Mouse (Mus musculus) heart, embryonic 11.5 days (tissue): Measurements from ENCODE around the gene Ormdl2. TPM values are rescaled to one million over a fixed set of nuclear protein-coding genes. Genes with fewer than 3 reads are reported as not detected.

ENCODE experiments used
- ATAC-seq: fragments of 200-750 bp; cut with Nextera tagmentation; replicated peaks from 2 replicates; pipeline ENCODE4 v1.8.0; 2017; ENCODE audit warnings: moderate library complexity; ENCODE audit not compliant: insufficient number of reproducible peaks, low FRiP score, low TSS enrichment
- H3K27ac ChIP-seq: fragments of 300-500 bp; sonication (generic); 2 replicates; pipeline ENCODE4 v1.5.1; 2014; ENCODE audit warnings: mild to moderate bottlenecking, low read depth, low read length
- H3K27me3 ChIP-seq: fragments of 300-500 bp; sonication (generic); 2 replicates; pipeline ENCODE4 v1.6.1; 2014; ENCODE audit warnings: mild to moderate bottlenecking, low read length, mixed read lengths; ENCODE audit not compliant: control insufficient read depth, insufficient read depth
- H3K36me3 ChIP-seq: fragments of 300-500 bp; sonication (generic); 2 replicates; pipeline ENCODE4 v1.6.1; 2014; ENCODE audit warnings: mild to moderate bottlenecking, low read length, moderate library complexity, mixed read lengths; ENCODE audit not compliant: control insufficient read depth, insufficient read depth
- H3K4me1 ChIP-seq: fragments of 300-500 bp; sonication (generic); 2 replicates; pipeline ENCODE4 v1.6.1; 2014; ENCODE audit warnings: low read length; ENCODE audit not compliant: control insufficient read depth, insufficient read depth
- H3K4me2 ChIP-seq: fragments of 300-500 bp; sonication (generic); 2 replicates; pipeline ENCODE4 v1.6.1; 2014; ENCODE audit warnings: mild to moderate bottlenecking, moderate library complexity
- H3K4me3 ChIP-seq: fragments of 300-500 bp; sonication (generic); 2 replicates; pipeline ENCODE4 v1.5.1; 2014; ENCODE audit warnings: low read depth, low read length
- H3K9ac ChIP-seq: fragments of 300-500 bp; sonication (generic); 2 replicates; pipeline ENCODE4 v1.6.1; 2014; ENCODE audit warnings: mild to moderate bottlenecking, low read depth, low read length, moderate library complexity
- H3K9me3 ChIP-seq: fragments of 300-500 bp; sonication (generic); replicated peaks from 2 replicates; pipeline ENCODE4 v1.6.1; 2016; ENCODE audit warnings: low read length; ENCODE audit not compliant: control insufficient read depth
- WGBS: fragments of 180-500 bp; shearing (Covaris S2); extraction: QIAGEN DNeasy Blood & Tissue Kit; methylation state at CpG from one replicate; pipeline ENCODE4 v1.1.7; 2014; ENCODE audit not compliant: insufficient replicate concordance; 5-methylcytosine and 5-hydroxymethylcytosine counted together
- polyA plus RNA-seq: library from polyadenylated mRNA; unstranded; fragments of >200 nt; fragmentation: Nextera tagmentation; extraction: Ambion mirVana; gene quantifications from 2 replicates; pipeline ENCODE4 v1.2.1, GENCODE M21; 2014

Ormdl2 gene
- polyA plus RNA-seq, 1 experiment from 2014 or later = 60.3 TPM

- Histone ChIP-seq H3K36me3 (no peaks in the 10 kb centered on the region), H3K4me1 (no peaks in the 10 kb centered on the region), H3K9me3 (peaks cover 3% of the 10 kb centered on the region; the same call in 1 of the 2 replicates), H3K27ac (peak overlapping the region; percentile 92), H3K9ac (no peak overlapping the region), H3K27me3 (no peaks in the 10 kb centered on the region), H3K4me2 (peak overlapping the region; percentile 22; the same call in 1 of the 2 replicates), H3K4me3 (no peak overlapping the region)
- peak; percentile 86 for ATAC-seq
- WGBS = 30% methylated on average over 8 of the region's 8 CpGs
These were observed 42.2 kb downstream of the Ormdl2 start for GRCm38 (mm10) chr10:128779011-128779795.

GRCm38 (mm10) chr10:128778441-128778840 lies 43.0 kb downstream of the Ormdl2 start:
- Histone ChIP-seq H3K27ac (peak overlapping the region; percentile 92; the same call in 1 of the 2 replicates), H3K27me3 (no peaks in the 10 kb centered on the region), H3K9ac (no peak overlapping the region), H3K36me3 (no peaks in the 10 kb centered on the region), H3K9me3 (no peaks in the 10 kb centered on the region), H3K4me2 (no peak overlapping the region), H3K4me3 (no peak overlapping the region), H3K4me1 (no peaks in the 10 kb centered on the region)
- ATAC-seq = no peak
- WGBS = 81% methylated on average over 2 of the region's 2 CpGs

- ATAC-seq = no peak
These were observed 47.8 kb downstream of the Ormdl2 start for GRCm38 (mm10) chr10:128773685-128774084.

DNA sequence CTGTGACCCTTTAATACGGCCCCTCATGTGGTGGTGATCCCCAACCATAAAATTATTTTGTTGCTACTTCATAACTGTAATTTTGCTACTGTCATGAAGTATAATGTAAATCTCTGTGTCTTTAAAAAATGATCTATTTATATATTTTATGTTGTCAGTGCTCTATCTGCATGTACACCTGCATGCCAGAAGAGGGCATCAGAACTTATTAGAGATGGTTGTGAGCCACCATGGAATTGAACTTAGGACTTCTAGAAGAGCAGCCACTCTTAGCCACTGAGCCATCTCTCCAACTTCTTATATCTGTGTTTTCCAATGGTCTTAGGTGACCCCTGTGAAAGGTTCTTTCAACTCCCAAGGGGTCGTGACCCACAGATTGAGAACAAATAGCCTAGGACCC lies 48.5 kb downstream of the Ormdl2 start:
- H3K4me3 ChIP-seq = no peak overlapping the region
- H3K36me3 ChIP-seq = no peaks in the 10 kb centered on the region
- H3K9ac ChIP-seq = no peak overlapping the region
- ATAC-seq = no peak
- H3K27me3 ChIP-seq = no peaks in the 10 kb centered on the region
- 60% methylated on average over 2 of the region's 2 CpGs for WGBS
- H3K4me2 ChIP-seq = no peak overlapping the region
- no peaks in the 10 kb centered on the region for H3K4me1 ChIP-seq
- no peaks in the 10 kb centered on the region for H3K9me3 ChIP-seq
- H3K27ac ChIP-seq = no peak overlapping the region

More at GRCm38 (mm10) chr10:128773685-128774084, 47.8 kb downstream of the Ormdl2 start:
- Histone ChIP-seq H3K9ac (no peak overlapping the region), H3K36me3 (no peaks in the 10 kb centered on the region), H3K4me3 (no peak overlapping the region), H3K27ac (no peak overlapping the region), H3K27me3 (no peaks in the 10 kb centered on the region), H3K4me1 (no peaks in the 10 kb centered on the region), H3K9me3 (no peaks in the 10 kb centered on the region), H3K4me2 (no peak overlapping the region)
- 16% methylated on average over 5 of the region's 5 CpGs for WGBS

Other genes starting within 250 kb of the Ormdl2 start
- gene Erbb3, start 232.0 kb downstream of the Ormdl2 start, polyA plus RNA-seq = 5.8 and 9.1 TPM in 2 replicates
- 551 and 604 TPM in 2 replicates for gene Rps26, start 194.9 kb downstream of the Ormdl2 start, polyA plus RNA-seq
- 1.9 and 2.3 TPM in 2 replicates for gene Ikzf4, start 175.7 kb downstream of the Ormdl2 start, polyA plus RNA-seq
- 11.1 and 12.4 TPM in 2 replicates for gene Suox, start 147.6 kb downstream of the Ormdl2 start, polyA plus RNA-seq
- 51.3 and 64.5 TPM in 2 replicates for gene Rab5b, start 125.4 kb downstream of the Ormdl2 start, polyA plus RNA-seq
- 0.96 and 1.5 TPM in 2 replicates for gene Pmel, start 117.5 kb downstream of the Ormdl2 start, polyA plus RNA-seq
- gene Cdk2, start 116.6 kb downstream of the Ormdl2 start, polyA plus RNA-seq = 91.1 and 98.5 TPM in 2 replicates
- gene Dgka, start 76.8 kb downstream of the Ormdl2 start, polyA plus RNA-seq = 5.6 and 5.9 TPM in 2 replicates
- 25.4 and 27.2 TPM in 2 replicates for gene Pym1, start 73.8 kb downstream of the Ormdl2 start, polyA plus RNA-seq
- 0.49 and 0.57 TPM in 2 replicates for gene Mmp19, start 30.7 kb downstream of the Ormdl2 start, polyA plus RNA-seq
- 28.7 and 37.0 TPM in 2 replicates for gene Dnajc14, start 17.6 kb downstream of the Ormdl2 start, polyA plus RNA-seq
- gene Tmem198b, start 17.3 kb downstream of the Ormdl2 start, polyA plus RNA-seq = 15.0 and 18.2 TPM in 2 replicates
- 204 and 210 TPM in 2 replicates for gene Sarnp, start 4.3 kb downstream of the Ormdl2 start, polyA plus RNA-seq
- gene Gdf11, start 70.1 kb upstream of the Ormdl2 start, polyA plus RNA-seq = 4.1 and 4.5 TPM in 2 replicates
- 296 and 306 TPM in 2 replicates for gene Cd63, start 79.3 kb upstream of the Ormdl2 start, polyA plus RNA-seq
- gene Rdh5, start 101.2 kb upstream of the Ormdl2 start, polyA plus RNA-seq = 6.1 and 8.1 TPM in 2 replicates
- 195 and 206 TPM in 2 replicates for gene Bloc1s1, start 102.4 kb upstream of the Ormdl2 start, polyA plus RNA-seq
- gene Itga7, start 112.2 kb upstream of the Ormdl2 start, polyA plus RNA-seq = 0.43 and 0.79 TPM in 2 replicates
- not detected in 2 replicates for gene Mettl7b, start 139.3 kb upstream of the Ormdl2 start, polyA plus RNA-seq
- not detected in 2 replicates for gene Olfr9, start 167.8 kb upstream of the Ormdl2 start, polyA plus RNA-seq
- not detected in 2 replicates for gene Olfr763, start 189.1 kb upstream of the Ormdl2 start, polyA plus RNA-seq
- gene Olfr764-ps1, start 218.3 kb upstream of the Ormdl2 start, polyA plus RNA-seq = not detected in 2 replicates
- gene Olfr765, start 228.4 kb upstream of the Ormdl2 start, polyA plus RNA-seq = not detected in 2 replicates
- gene Olfr766-ps1, start 247.3 kb upstream of the Ormdl2 start, polyA plus RNA-seq = not detected in 2 replicates